Mouse (Mus musculus): ENCODE data around the gene Gnb1l. TPM values are rescaled to one million over a fixed set of nuclear protein-coding genes. Genes with fewer than 3 reads are reported as not detected.

Gene Gnb1l
- total RNA-seq, 2 experiments from 2014 or later, result 6.1 to 7.5 TPM

Other genes with a start within 250 kb of the Gnb1l start
- 100 to 1,000 TPM in 1 of 2 experiments, 10 to 100 TPM in 1; 98.3 to 104 TPM for gene Ranbp1, start 250.0 kb upstream of the Gnb1l start, total RNA-seq (2021)
- not detected for gene Gm49776, start 240.4 kb upstream of the Gnb1l start, total RNA-seq (2021)
- 10 to 100 TPM; 35.9 to 44.0 TPM for gene Dgcr8, start 209.5 kb upstream of the Gnb1l start, total RNA-seq (2021)
- gene Tango2, start 150.6 kb upstream of the Gnb1l start, total RNA-seq (2021), result 100 to 1,000 TPM; 106 to 114 TPM
- 10 to 100 TPM; 43.3 to 46.4 TPM for gene Arvcf, start 150.5 kb upstream of the Gnb1l start, total RNA-seq (2021)
- 10 to 100 TPM; 19.5 to 22.1 TPM for gene Txnrd2, start 72.3 kb upstream of the Gnb1l start, total RNA-seq (2021)
- gene Comt, start 71.9 kb upstream of the Gnb1l start, total RNA-seq (2021), result 10 to 100 TPM; 57.1 to 66.8 TPM
- gene Rtl10, start 188 bp downstream of the Gnb1l start, total RNA-seq (2021), result 1 to 10 TPM; 8.6 TPM
- gene Tbx1, start 92.0 kb downstream of the Gnb1l start, total RNA-seq (2021), result 1 to 10 TPM; 1.2 to 1.5 TPM
- gene Gp1bb, start 123.7 kb downstream of the Gnb1l start, total RNA-seq (2021), result 1 to 10 TPM; 2.1 to 3.0 TPM
- gene Gm49601, start 127.7 kb downstream of the Gnb1l start, total RNA-seq (2021), result 100 to 1,000 TPM; 138 to 159 TPM
- gene Sept5, start 131.2 kb downstream of the Gnb1l start, total RNA-seq (2021), result 100 to 1,000 TPM; 605 to 622 TPM

Measured in layer of hippocampus, postnatal 14 days (tissue).